1 mouse cellular context compared by ENCODE assay signal in the genomic region with DNA sequence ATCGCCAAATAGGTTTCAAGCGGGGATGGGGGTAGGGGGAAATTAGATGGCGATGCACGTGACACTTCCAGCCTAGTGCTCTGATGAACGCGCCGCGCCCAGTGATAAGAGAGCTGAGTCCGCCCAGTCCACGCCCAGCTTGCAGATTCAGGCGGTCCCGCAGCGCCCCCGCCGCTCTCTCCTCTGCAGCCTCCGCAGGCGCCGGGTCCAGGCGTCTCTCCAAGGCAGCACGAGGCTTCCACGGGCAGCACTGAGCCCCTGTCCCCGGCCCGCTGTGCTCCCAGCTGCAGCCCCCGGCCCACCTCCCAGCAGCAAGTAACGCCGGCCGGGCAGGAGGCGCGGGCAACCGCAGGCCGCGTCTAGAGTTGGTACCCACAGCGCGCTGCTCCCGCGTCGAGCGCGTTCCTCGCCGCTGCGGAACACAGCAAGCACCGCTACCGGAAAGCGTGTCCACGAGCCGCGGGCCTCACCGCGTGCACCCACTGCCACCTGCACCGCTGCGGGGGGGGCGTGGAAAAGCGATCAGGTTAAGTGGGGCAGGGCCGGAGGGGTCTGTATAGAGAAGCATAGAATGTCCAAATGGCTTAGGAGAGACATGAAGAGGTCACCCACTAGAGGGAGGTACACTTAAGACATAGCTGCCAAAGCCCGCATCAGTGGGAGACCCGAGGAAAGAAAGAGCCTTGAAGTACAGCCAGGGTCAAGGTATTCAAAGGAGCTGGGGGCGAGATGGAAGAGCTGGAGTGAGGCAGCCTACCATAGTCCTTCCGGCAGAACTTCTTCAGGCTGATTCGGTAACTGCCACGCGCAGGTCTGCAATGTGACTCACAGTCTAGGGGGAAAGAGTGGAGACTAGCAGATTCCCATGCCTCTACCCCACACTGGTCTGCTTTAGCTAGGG.
TF ChIP-seq lines count a peak whose summit lies in the region.

No protein-coding gene starts in this region.

TF ChIP-seq in myocyte, 11 proteins besides CTCF, POLR2A, EP300 and RAD21:
- no peak for TF ChIP-seq MYOD1 (IDR thresholded peaks at IDR 0.05; ENCODE audit: control insufficient read depth in 1 of 3, insufficient read length in 2 of 3, low read depth in 2 of 3)
- TF ChIP-seq MYOG (IDR thresholded peaks at IDR 0.05; ENCODE audit: control insufficient read depth in 1 of 3, insufficient read depth in 1 of 3, insufficient read length in 2 of 3, low read depth in 2 of 3) = no peak
- no peak for TF ChIP-seq E2F4 (IDR thresholded peaks at IDR 0.05; ENCODE audit: insufficient read depth)
- no peak for TF ChIP-seq USF1 (IDR thresholded peaks at IDR 0.05; ENCODE audit: low read depth)
- TF ChIP-seq CEBPB (IDR thresholded peaks at IDR 0.05; ENCODE audit: insufficient read depth, poor library complexity, severe bottlenecking) = no peak
- no peak for TF ChIP-seq TCF3 (IDR thresholded peaks at IDR 0.05; ENCODE audit: insufficient read length, low read depth)
- TF ChIP-seq SRF (IDR thresholded peaks at IDR 0.05; ENCODE audit: control insufficient read depth, insufficient read length, low read depth) = no peak
- TF ChIP-seq REST (IDR thresholded peaks at IDR 0.05; ENCODE audit: insufficient read depth, insufficient read length) = no peak
- no peak for TF ChIP-seq MAX (IDR thresholded peaks at IDR 0.05; ENCODE audit: low read depth)
- TF ChIP-seq TCF12 (IDR thresholded peaks at IDR 0.05; ENCODE audit: insufficient read depth, poor library complexity, severe bottlenecking) = no peak
- TF ChIP-seq POLR2AphosphoS2 (IDR thresholded peaks at IDR 0.05; ENCODE audit: insufficient read length, low read depth) = no peak
